Mouse (Mus musculus) right cerebral cortex, postnatal 25 days (tissue): ENCODE results near the gene Gm5416.
"Not testable (repeated sequence)": the region's sequence is repeated elsewhere in the genome, so short reads cannot be mapped to it uniquely, and the experiment has no call there.

Experiments
- DNase-seq: peaks from one replicate; pipeline ENCODE4 v3.0.0; 2022

Gene Gm5416

GRCm38 (mm10) chr16:36209967-36210453 lies at the start of gene Gm5416:
Gm5416 (plus strand) TSS chr16:36210403.
- DNase-seq = no peak

GRCm38 (mm10) chr16:36167841-36168240 lies 42.4 kb upstream of the Gm5416 start:
- not testable (repeated sequence) for DNase-seq

GRCm38 (mm10) chr16:36176108-36176507 lies 34.1 kb upstream of the Gm5416 start:
- DNase-seq = no peak

GRCm38 (mm10) chr16:36179910-36180309 lies 30.3 kb upstream of the Gm5416 start:
- DNase-seq = no peak

GRCm38 (mm10) chr16:36183912-36184311 lies 26.3 kb upstream of the Gm5416 start, which contains the start of gene Gm5483:
Gm5483 (plus strand) TSS chr16:36184212.
- not testable (repeated sequence) for DNase-seq

GRCm38 (mm10) chr16:36199226-36199625 lies 11.0 kb upstream of the Gm5416 start:
- no peak for DNase-seq

GRCm38 (mm10) chr16:36203846-36204245 lies 6.4 kb upstream of the Gm5416 start:
- DNase-seq = no peak

- not testable (repeated sequence) for DNase-seq
Observed at GRCm38 (mm10) chr16:36205684-36206083, 4.5 kb upstream of the Gm5416 start.

- DNase-seq = not testable (repeated sequence)
Observed at GRCm38 (mm10) chr16:36221168-36221567, 11.0 kb downstream of the Gm5416 start, which contains the start of gene 2010005H15Rik. 2010005H15Rik (plus strand) TSS chr16:36221468.

GRCm38 (mm10) chr16:36260585-36260984 lies 50.4 kb downstream of the Gm5416 start:
- DNase-seq = not testable (repeated sequence)
